Mouse (Mus musculus): ENCODE results near the gene Unc5cl.
A peak's percentile ranks its signal among the peaks of the same experiment; 100 is the strongest.

Gene Unc5cl

GRCm38 (mm10) chr17:48542733-48543132, 88.0 kb downstream of the Unc5cl start:
- DNase-seq, result no peak

- no peak for DNase-seq
Measured at GRCm38 (mm10) chr17:48543301-48543765, 88.6 kb downstream of the Unc5cl start.

GRCm38 (mm10) chr17:48544722-48545121, 90.0 kb downstream of the Unc5cl start:
- peak; percentile 23 for DNase-seq

- peak; percentile 37 for DNase-seq
Measured at GRCm38 (mm10) chr17:48545223-48545943, 90.7 kb downstream of the Unc5cl start.

- no peak for DNase-seq
Measured at GRCm38 (mm10) chr17:48546036-48546435, 91.3 kb downstream of the Unc5cl start.

GRCm38 (mm10) chr17:48547668-48548067, 93.0 kb downstream of the Unc5cl start:
- no peak for DNase-seq

GRCm38 (mm10) chr17:48551788-48552531, 97.3 kb downstream of the Unc5cl start:
- no peak for DNase-seq

- no peak for DNase-seq
Measured at GRCm38 (mm10) chr17:48552532-48552915, 97.8 kb downstream of the Unc5cl start.

GRCm38 (mm10) chr17:48556223-48556962, 101.7 kb downstream of the Unc5cl start:
- peak; percentile 23 for DNase-seq

- DNase-seq, result no peak
Measured at GRCm38 (mm10) chr17:48557823-48558715, 103.4 kb downstream of the Unc5cl start.

GRCm38 (mm10) chr17:48564931-48565330, 110.2 kb downstream of the Unc5cl start:
- no peak for DNase-seq

- no peak for DNase-seq
Measured at GRCm38 (mm10) chr17:48569656-48570055, 115.0 kb downstream of the Unc5cl start.

- no peak for DNase-seq
Measured at GRCm38 (mm10) chr17:48581153-48581552, 126.5 kb downstream of the Unc5cl start.

GRCm38 (mm10) chr17:48582486-48582990, 127.8 kb downstream of the Unc5cl start:
- DNase-seq, result peak; percentile 21

GRCm38 (mm10) chr17:48583401-48583800, 128.7 kb downstream of the Unc5cl start:
- DNase-seq, result no peak

- DNase-seq, result peak; percentile 71
Measured at GRCm38 (mm10) chr17:48585902-48586359, 131.2 kb downstream of the Unc5cl start.

- peak; percentile 73 for DNase-seq
Measured at GRCm38 (mm10) chr17:48588674-48589073, 134.0 kb downstream of the Unc5cl start.
